Mouse (Mus musculus) embryonic fibroblast, embryonic 13.5 days (primary cell): ENCODE data around the gene Amotl2.

ENCODE experiments used
- CTCF ChIP-seq: IDR thresholded peaks from 2 replicates; pipeline ENCODE4 v1.5.1; 2011; ENCODE audit warnings: mild to moderate bottlenecking, control low read depth, low read length, moderate library complexity, borderline replicate concordance; ENCODE audit not compliant: insufficient read depth
- POLR2A ChIP-seq: IDR thresholded peaks from 2 replicates; pipeline ENCODE4 v1.6.1; 2011; ENCODE audit warnings: low read depth, mild to moderate bottlenecking, control low read depth, low read length, moderate library complexity

DNA sequence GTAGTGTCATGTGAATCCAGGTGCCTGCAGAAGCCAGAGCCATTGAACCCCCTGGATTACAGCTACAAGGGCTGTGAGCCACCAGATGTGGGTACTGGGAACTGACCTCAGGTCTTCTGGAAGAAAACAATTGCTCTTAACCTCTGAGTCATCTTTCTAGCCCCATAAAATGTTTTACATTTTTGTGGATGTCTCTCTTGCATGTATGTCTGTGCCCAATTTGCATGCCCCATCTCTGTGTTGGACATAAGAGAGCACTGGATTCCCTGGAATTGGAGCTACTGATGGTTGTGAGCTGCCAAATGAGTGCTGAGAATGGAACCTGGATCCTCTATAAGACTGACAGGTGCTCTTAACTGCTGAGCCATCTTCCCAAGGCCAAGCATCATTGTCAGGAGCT lies 36.8 kb downstream of the Amotl2 start:
- no peak for TF ChIP-seq CTCF
- no peak for TF ChIP-seq POLR2A
